Mouse (Mus musculus) mature B cell (primary cell): ENCODE data around the gene 4930512M02Rik.
"Not testable (repeated sequence)": the region's sequence is repeated elsewhere in the genome, so short reads cannot be mapped to it uniquely, and the experiment has no call there.

Experiments used
- in situ Hi-C: fragments of 300-500 bp; cut with MboI; formaldehyde crosslinking; loops from 2 replicates; pipeline ENCODE4 v1.14.3; 2019

The 4930512M02Rik gene

DNA sequence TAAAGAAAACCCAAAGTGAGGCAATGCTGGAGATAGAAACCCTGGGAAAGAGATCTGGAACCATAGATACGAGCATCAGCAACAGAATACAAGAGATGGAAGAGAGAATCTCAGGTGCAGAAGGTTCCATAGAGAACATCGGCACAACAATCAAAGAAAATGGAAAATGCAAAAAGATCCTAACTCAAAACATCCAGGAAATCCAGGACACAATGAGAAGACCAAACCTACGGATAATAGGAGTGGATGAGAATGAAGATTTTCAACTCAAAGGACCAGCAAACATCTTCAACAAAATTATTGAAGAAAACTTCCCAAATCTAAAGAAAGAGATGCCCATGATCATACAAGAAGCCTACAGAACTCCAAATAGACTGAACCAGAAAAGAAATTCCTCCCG lies at the start of gene 4930512M02Rik:
4930512M02Rik (minus strand) TSS at position 101 of the 400 bp plus-strand sequence.
- in situ Hi-C loops = not testable (repeated sequence)

- in situ Hi-C loops = loop anchor here (25.0 kb wide), 1 partner anchor 115 kb away; no protein-coding TSS in a partner anchor
Observed at GRCm38 (mm10) chr11:11677165-11677564, 49.5 kb upstream of the 4930512M02Rik start.

GRCm38 (mm10) chr11:11676068-11676741 lies 48.6 kb upstream of the 4930512M02Rik start:
- in situ Hi-C loops = loop anchor here (25.0 kb wide), 1 partner anchor 114 kb away; no protein-coding TSS in a partner anchor

GRCm38 (mm10) chr11:11675063-11675462 lies 47.4 kb upstream of the 4930512M02Rik start:
- in situ Hi-C loops = loop anchor here (25.0 kb wide), 1 partner anchor 113 kb away; no protein-coding TSS in a partner anchor

DNA sequence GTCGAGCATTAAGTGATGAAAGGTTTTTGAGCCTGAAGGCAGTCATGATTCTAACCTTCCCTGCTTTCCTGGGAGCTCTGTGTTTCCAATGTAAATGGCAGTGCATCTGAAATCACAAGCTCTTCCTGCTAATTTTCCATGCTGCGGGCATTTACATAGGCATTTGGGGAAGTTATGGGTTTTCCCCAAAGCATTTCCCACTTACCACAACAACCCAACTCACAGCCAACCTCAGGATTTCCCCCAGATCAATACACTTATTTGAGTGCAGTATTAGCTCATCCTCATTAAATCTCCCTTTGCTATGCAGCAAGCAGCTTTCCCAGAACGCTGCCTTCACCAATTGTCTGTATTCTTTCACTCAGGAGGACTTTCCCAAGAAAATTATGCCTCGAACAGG lies 45.3 kb upstream of the 4930512M02Rik start:
- in situ Hi-C loops = no loop called here

- in situ Hi-C loops = no loop called here
Observed at GRCm38 (mm10) chr11:11667922-11668290, 40.3 kb upstream of the 4930512M02Rik start.

DNA sequence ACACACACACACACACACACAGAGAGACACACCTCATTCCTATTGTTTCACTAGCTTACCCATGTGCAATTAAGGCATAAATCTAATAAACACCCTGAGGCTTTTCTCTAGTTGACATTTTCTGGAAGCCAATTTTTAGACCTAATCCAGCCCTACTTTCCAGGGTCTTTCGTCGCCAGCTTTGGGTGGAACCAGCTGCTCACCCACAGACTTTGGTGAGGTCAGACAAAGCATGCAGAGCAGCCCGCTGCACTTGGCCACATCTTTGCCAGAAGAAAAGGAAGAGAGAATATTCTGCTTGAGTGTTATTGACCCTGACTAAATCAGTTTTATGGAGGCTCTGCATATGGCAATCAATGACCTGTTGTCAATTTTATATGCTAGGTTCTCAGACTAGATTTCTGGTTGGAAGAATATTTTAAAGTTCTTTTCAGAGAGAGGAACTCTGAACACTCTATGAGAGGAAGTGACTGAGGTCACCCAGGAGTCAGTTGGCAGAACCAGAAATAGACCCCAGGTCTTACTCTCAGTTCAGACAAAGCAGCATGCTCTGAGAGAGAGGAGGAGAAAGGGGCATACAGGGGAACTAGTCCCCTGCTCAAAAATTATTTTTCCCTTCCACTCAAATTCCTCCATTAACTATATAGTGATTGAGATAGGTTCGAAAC lies 39.8 kb upstream of the 4930512M02Rik start:
- in situ Hi-C loops = no loop called here

GRCm38 (mm10) chr11:11660651-11661050 lies 33.0 kb upstream of the 4930512M02Rik start:
- in situ Hi-C loops = no loop called here

DNA sequence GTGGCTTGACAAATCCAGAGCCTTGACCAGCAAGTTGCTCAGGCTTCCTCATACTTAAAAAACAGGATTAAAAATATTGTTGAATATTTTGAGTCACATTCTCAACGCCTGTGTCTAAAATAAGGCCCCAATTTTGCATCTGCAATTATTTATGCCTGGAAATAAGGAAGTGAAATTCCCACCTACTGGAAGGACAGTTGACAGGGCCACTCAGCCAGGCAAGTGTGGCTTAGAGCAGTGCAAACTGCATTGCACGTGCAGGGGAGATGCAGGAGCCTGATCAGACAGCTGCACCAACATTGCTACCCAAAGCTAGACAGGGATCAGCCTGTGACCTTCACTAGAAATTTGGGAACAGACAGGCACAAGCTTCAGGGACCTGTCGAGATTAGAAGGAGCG lies 31.2 kb upstream of the 4930512M02Rik start:
- in situ Hi-C loops = no loop called here

GRCm38 (mm10) chr11:11657634-11658033 lies 30.0 kb upstream of the 4930512M02Rik start:
- in situ Hi-C loops = no loop called here

DNA sequence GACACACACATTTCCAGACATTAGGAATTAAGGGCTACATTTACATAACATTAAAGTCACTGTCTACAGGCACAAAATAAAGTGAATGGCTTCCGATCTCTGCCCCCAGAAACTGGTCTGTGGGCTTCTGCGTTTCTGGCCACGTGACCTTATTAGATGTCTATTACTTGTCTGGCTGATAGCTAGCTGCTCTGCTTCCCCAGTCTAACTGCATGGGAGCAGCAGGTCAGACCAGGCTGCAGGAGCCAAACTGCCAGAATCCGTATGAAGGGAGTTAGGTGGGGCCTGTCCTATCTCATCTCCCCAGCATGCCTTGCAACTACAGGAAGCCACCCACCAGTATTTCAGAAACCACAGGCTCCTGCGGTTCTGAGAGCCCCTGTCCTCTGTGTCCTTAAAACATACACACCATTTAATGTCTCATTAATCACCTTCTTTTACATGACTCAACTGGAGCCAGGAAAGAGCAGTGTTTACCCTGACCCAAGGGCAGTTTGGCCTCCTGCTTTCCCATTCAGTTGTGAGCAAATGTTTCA lies 29.4 kb upstream of the 4930512M02Rik start:
- in situ Hi-C loops = no loop called here

- in situ Hi-C loops = no loop called here
Observed at GRCm38 (mm10) chr11:11656388-11656787, 28.8 kb upstream of the 4930512M02Rik start.

GRCm38 (mm10) chr11:11644303-11644702 lies 16.7 kb upstream of the 4930512M02Rik start:
- in situ Hi-C loops = no loop called here

GRCm38 (mm10) chr11:11624073-11624705 lies 3.4 kb downstream of the 4930512M02Rik start:
- in situ Hi-C loops = no loop called here

DNA sequence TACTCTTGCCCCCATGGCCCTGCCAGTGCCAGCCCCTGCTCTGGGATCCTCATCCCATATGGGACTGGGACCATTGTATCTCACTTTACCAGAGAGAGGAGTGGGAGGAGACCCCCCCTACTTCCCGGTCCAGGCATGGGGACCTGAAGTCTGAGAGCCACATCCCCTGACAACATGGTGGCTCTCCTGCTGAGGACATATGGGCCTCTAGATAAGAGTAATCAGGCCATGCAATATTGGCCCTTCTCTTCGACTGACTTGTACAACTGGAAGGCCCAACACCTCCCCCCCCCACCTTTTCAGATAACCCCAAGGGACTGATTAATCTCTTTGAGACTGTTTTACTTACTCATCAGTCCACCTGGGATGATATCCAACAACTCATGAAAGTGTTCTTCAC lies 18.4 kb downstream of the 4930512M02Rik start:
- in situ Hi-C loops = no loop called here

DNA sequence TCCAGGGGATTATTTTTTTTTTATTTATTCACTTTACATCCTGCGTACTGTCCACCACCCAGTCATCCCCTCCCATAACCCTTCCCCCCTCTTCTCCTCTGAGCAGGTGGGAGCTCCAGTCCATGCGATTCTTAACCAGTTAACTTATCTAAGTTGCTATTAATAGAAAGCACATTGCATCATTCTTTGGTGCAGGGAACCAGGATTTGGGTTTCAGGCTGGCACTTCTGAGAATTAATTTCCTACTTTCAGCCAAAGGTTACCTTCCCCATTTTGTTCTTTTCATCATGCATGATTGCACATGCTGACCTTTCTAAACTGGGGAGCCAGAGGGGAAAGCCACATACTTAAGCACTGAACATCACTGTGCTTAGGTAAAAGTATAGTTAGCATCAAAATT lies 40.3 kb downstream of the 4930512M02Rik start:
- in situ Hi-C loops = no loop called here

- in situ Hi-C loops = no loop called here
Observed at GRCm38 (mm10) chr11:11586423-11586822, 41.2 kb downstream of the 4930512M02Rik start.

GRCm38 (mm10) chr11:11573691-11574090 lies 53.9 kb downstream of the 4930512M02Rik start:
- in situ Hi-C loops = loop anchor here (25.0 kb wide), 1 partner anchor 114 kb away; the partner anchor contains the start of gene Ikzf1

GRCm38 (mm10) chr11:11570747-11571146 lies 56.9 kb downstream of the 4930512M02Rik start:
- in situ Hi-C loops = loop anchor here (25.0 kb wide), 1 partner anchor 117 kb away; the partner anchor contains the start of gene Ikzf1

DNA sequence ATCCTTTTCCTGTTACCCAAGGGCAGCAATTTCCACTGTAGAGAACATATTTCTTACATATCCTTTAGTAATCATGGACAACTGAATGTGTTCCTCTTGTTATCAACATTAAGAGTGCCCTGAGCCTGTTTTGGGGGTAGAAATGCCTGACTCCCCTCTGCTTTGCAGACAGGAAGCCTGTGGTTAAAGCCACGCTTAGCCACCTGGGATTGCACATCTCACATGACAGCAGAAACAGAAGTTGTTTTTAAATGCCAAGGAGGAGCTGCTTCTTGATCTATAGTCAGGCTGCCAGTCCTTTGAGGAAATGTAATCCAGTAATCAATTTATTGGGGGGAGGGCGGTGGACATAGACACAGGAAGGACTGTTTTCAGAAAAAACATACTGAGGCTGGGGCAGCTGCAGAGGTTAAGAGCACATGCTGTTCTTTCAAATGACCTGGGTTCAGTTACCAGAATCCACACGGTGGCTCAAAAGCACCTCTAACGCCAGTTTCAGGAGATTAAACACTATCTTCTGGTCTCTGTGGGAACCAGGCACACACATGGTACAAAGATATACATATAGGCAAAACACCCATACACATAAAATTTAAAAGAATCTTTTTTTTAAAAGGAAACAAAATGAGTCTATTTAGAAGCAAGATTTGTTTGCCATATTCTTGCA lies 58.0 kb downstream of the 4930512M02Rik start:
- in situ Hi-C loops = loop anchor here (25.0 kb wide), 1 partner anchor 118 kb away; the partner anchor contains the start of gene Ikzf1

DNA sequence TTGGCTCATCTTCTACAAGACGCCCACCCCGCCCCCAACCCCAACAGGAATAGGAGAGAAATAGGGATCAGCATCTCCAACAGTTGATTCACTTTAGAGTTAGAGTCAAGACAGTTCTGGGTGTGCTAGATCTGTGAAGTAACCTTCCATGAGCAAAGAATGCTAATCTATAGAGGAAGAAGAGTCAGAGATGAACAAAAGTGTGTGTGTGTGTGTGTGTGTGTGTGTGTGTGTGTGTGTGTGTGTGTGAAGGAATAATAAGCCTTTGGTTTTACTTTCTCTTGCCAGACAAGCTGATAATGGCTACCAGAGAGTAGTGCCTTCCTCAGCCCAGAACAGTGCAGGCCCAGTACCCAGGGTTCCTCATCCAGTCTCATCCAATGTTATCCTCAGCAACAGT lies 59.6 kb downstream of the 4930512M02Rik start:
- in situ Hi-C loops = loop anchor here (25.0 kb wide), 1 partner anchor 119 kb away; the partner anchor contains the start of gene Ikzf1
